Mouse (Mus musculus) intestine, embryonic 14.5 days (tissue): ENCODE data around the gene Rab7. TPM values are rescaled to one million over a fixed set of nuclear protein-coding genes. Genes with fewer than 3 reads are reported as not detected.
"Not testable (repeated sequence)": the region's sequence is repeated elsewhere in the genome, so short reads cannot be mapped to it uniquely, and the experiment has no call there.

ENCODE experiments used
- ATAC-seq: fragments of 200-750 bp; cut with Nextera tagmentation; replicated peaks from 2 replicates; pipeline ENCODE4 v1.8.0; 2017; ENCODE audit warnings: low read depth, moderate number of reproducible peaks, moderate TSS enrichment, moderate library complexity; ENCODE audit not compliant: low FRiP score, low TSS enrichment
- DNase-seq: peaks from one replicate; pipeline ENCODE4 v3.0.0-alpha.2; 2018; ENCODE audit warnings: low spot score
- H3K27ac ChIP-seq: fragments of 300-500 bp; sonication (generic); 2 replicates; pipeline ENCODE4 v1.5.1; 2014; ENCODE audit warnings: low read depth, mild to moderate bottlenecking, control low read depth
- H3K27me3 ChIP-seq: fragments of 300-500 bp; sonication (generic); replicated peaks from 2 replicates; pipeline ENCODE4 v1.6.1; 2014; ENCODE audit warnings: low read length, control low read depth; ENCODE audit not compliant: control insufficient read depth, insufficient read depth
- H3K36me3 ChIP-seq: fragments of 300-500 bp; sonication (generic); 2 replicates; pipeline ENCODE4 v1.6.1; 2014; ENCODE audit warnings: low read length, control low read depth; ENCODE audit not compliant: control insufficient read depth, insufficient read depth
- H3K4me1 ChIP-seq: fragments of 300-500 bp; sonication (generic); replicated peaks from 2 replicates; pipeline ENCODE4 v1.6.1; 2014; ENCODE audit warnings: low read length, control low read depth, mixed read lengths; ENCODE audit not compliant: control insufficient read depth, insufficient read depth
- H3K4me2 ChIP-seq: fragments of 300-500 bp; sonication (generic); 2 replicates; pipeline ENCODE4 v1.6.1; 2014; ENCODE audit warnings: low read length
- H3K4me3 ChIP-seq: fragments of 300-500 bp; sonication (generic); 2 replicates; pipeline ENCODE4 v1.5.1; 2014; ENCODE audit warnings: low read depth, low read length, control low read depth, mixed read lengths
- H3K9ac ChIP-seq: fragments of 300-500 bp; sonication (generic); 2 replicates; pipeline ENCODE4 v1.6.1; 2014; ENCODE audit warnings: mild to moderate bottlenecking, low read length
- H3K9me3 ChIP-seq: fragments of 300-500 bp; sonication (generic); 2 replicates; pipeline ENCODE4 v1.6.1; 2016; ENCODE audit warnings: low read length, control low read depth; ENCODE audit not compliant: control insufficient read depth
- WGBS: fragments of 180-500 bp; shearing (Covaris S2); extraction: QIAGEN DNeasy Blood & Tissue Kit; methylation state at CpG from one replicate; pipeline ENCODE4 v1.1.7; 2014; 5-methylcytosine and 5-hydroxymethylcytosine counted together
- microRNA-seq: library from miRNA; unstranded; fragments of <30 nt; microRNA quantifications from one replicate; pipeline ENCODE4, GENCODE M21; 2016
- polyA plus RNA-seq: library from polyadenylated mRNA; unstranded; fragments of >200 nt; fragmentation: Nextera tagmentation; extraction: Ambion mirVana; gene quantifications from 2 replicates; pipeline ENCODE4 v1.2.1, GENCODE M21; 2014

The Rab7 gene
- polyA plus RNA-seq, 1 experiment from 2014 or later: 259 TPM

- H3K4me3 ChIP-seq, H3K27ac ChIP-seq, H3K4me2 ChIP-seq, H3K36me3 ChIP-seq, H3K4me1 ChIP-seq, DNase-seq, H3K9ac ChIP-seq, ATAC-seq, H3K27me3 ChIP-seq: not testable (repeated sequence)
- WGBS: 57% methylated on average over 4 of the region's 4 CpGs
- peaks cover 10% of the 10 kb centered on the region; the same call in 1 of the 2 replicates for H3K9me3 ChIP-seq
These were observed 82.6 kb downstream of the Rab7 start for GRCm38 (mm10) chr6:87962457-87962856.

Small RNA genes within 50 kb of the gene (microRNA-seq; reads per million reads assigned to microRNA genes)
- 0.34 reads per million for gene Gm47286

Other genes starting within 250 kb of the Rab7 start
- 9.8 and 11.7 TPM in 2 replicates for gene Rab43, start 233.1 kb downstream of the Rab7 start, polyA plus RNA-seq
- 2.6 and 3.7 TPM in 2 replicates for gene Gm45140, start 209.5 kb downstream of the Rab7 start, polyA plus RNA-seq
- gene Isy1, start 206.5 kb downstream of the Rab7 start, polyA plus RNA-seq: 51.0 and 52.3 TPM in 2 replicates
- gene Cnbp, start 194.2 kb downstream of the Rab7 start, polyA plus RNA-seq: 1,199 and 1,261 TPM in 2 replicates
- 170 and 172 TPM in 2 replicates for gene Copg1, start 157.5 kb downstream of the Rab7 start, polyA plus RNA-seq
- gene Hmces, start 131.3 kb downstream of the Rab7 start, polyA plus RNA-seq: 45.1 and 46.1 TPM in 2 replicates
- gene H1fx, start 63.6 kb downstream of the Rab7 start, polyA plus RNA-seq: 18.5 and 21.1 TPM in 2 replicates
- gene Rpn1, start 39.2 kb upstream of the Rab7 start, polyA plus RNA-seq: 384 and 386 TPM in 2 replicates
- 3.7 and 4.7 TPM in 2 replicates for gene Gata2, start 148.6 kb upstream of the Rab7 start, polyA plus RNA-seq
- gene Dnajb8, start 177.0 kb upstream of the Rab7 start, polyA plus RNA-seq: not detected in 2 replicates